Mouse (Mus musculus) ES-Bruce4 (cell line): ENCODE data around the gene Nf1.

Experiments
- CTCF ChIP-seq: IDR thresholded peaks from one replicate; pipeline ENCODE4 v1.8.1; 2011; ENCODE audit warnings: low read depth, low read length
- EP300 ChIP-seq: IDR thresholded peaks from 2 replicates; pipeline ENCODE4 v1.6.1; 2011; ENCODE audit warnings: low read depth, low read length; ENCODE audit not compliant: insufficient read depth
- POLR2A ChIP-seq: IDR thresholded peaks from one replicate; pipeline ENCODE4 v1.8.1; 2011; ENCODE audit warnings: low read length; ENCODE audit not compliant: insufficient read depth

- TF ChIP-seq CTCF = no peak
- no peak for TF ChIP-seq EP300
- TF ChIP-seq POLR2A = no peak
Observed at GRCm38 (mm10) chr11:79483392-79483791, 143.9 kb downstream of the Nf1 start.
